Mouse (Mus musculus): ENCODE results near the gene Igf2bp1. TPM values are rescaled to one million over a fixed set of nuclear protein-coding genes. Genes with fewer than 3 reads are reported as not detected.
"Not testable (repeated sequence)": the region's sequence is repeated elsewhere in the genome, so short reads cannot be mapped to it uniquely, and the experiment has no call there.

The Igf2bp1 gene
- polyA plus RNA-seq, 1 experiment from 2014 or later, result 6.2 TPM

- no peak overlapping the region for H3K4me3 ChIP-seq (ENCODE audit: low read depth, low read length)
- no peaks in the 10 kb centered on the region for H3K4me1 ChIP-seq (ENCODE audit: control insufficient read depth, insufficient read depth, low read length)
- H3K27me3 ChIP-seq (ENCODE audit: control insufficient read depth, insufficient read depth, low read depth, low read length), result no peaks in the 10 kb centered on the region
- 57% methylated on average over 9 of the region's 9 CpGs for WGBS
- no peak for ATAC-seq
- no peak overlapping the region for H3K9ac ChIP-seq (ENCODE audit: low read depth, low read length)
- no peaks in the 10 kb centered on the region for H3K36me3 ChIP-seq (ENCODE audit: control insufficient read depth, insufficient read depth, low read length)
- H3K27ac ChIP-seq (ENCODE audit: low read length), result no peak overlapping the region
- no peaks in the 10 kb centered on the region for H3K9me3 ChIP-seq (replicated peaks; ENCODE audit: control insufficient read depth, low read length, poor library complexity, severe bottlenecking)
- no peak overlapping the region for H3K4me2 ChIP-seq (ENCODE audit: low read length)
Measured at GRCm38 (mm10) chr11:95958251-95958650, 47.5 kb downstream of the Igf2bp1 start.

GRCm38 (mm10) chr11:95957407-95957806, 48.3 kb downstream of the Igf2bp1 start:
- H3K9ac ChIP-seq (ENCODE audit: low read depth, low read length), result no peak overlapping the region
- WGBS, result 63% methylated on average over 7 of the region's 7 CpGs

GRCm38 (mm10) chr11:95953313-95953712, 52.4 kb downstream of the Igf2bp1 start:
- no peaks in the 10 kb centered on the region for H3K9me3 ChIP-seq (replicated peaks; ENCODE audit: control insufficient read depth, low read length, poor library complexity, severe bottlenecking)
- H3K4me2 ChIP-seq (ENCODE audit: low read length), result no peak overlapping the region
- no peak overlapping the region for H3K27ac ChIP-seq (ENCODE audit: low read length)
- no peak overlapping the region for H3K4me3 ChIP-seq (ENCODE audit: low read depth, low read length)
- H3K4me1 ChIP-seq (ENCODE audit: control insufficient read depth, insufficient read depth, low read length), result no peaks in the 10 kb centered on the region
- no peak for ATAC-seq
- H3K9ac ChIP-seq (ENCODE audit: low read depth, low read length), result no peak overlapping the region
- no peaks in the 10 kb centered on the region for H3K36me3 ChIP-seq (ENCODE audit: control insufficient read depth, insufficient read depth, low read length)
- 88% methylated on average over 5 of the region's 5 CpGs for WGBS
- H3K27me3 ChIP-seq (ENCODE audit: control insufficient read depth, insufficient read depth, low read depth, low read length), result no peaks in the 10 kb centered on the region

More at GRCm38 (mm10) chr11:95957407-95957806, 48.3 kb downstream of the Igf2bp1 start:
- H3K9me3 ChIP-seq (replicated peaks; ENCODE audit: control insufficient read depth, low read length, poor library complexity, severe bottlenecking), result no peaks in the 10 kb centered on the region
- H3K36me3 ChIP-seq (ENCODE audit: control insufficient read depth, insufficient read depth, low read length), result no peaks in the 10 kb centered on the region
- no peaks in the 10 kb centered on the region for H3K4me1 ChIP-seq (ENCODE audit: control insufficient read depth, insufficient read depth, low read length)
- no peak for ATAC-seq
- peak overlapping the region; percentile 13; the same call in 1 of the 2 replicates for H3K4me2 ChIP-seq (ENCODE audit: low read length)
- H3K4me3 ChIP-seq (ENCODE audit: low read depth, low read length), result no peak overlapping the region; the same call in 1 of the 2 replicates
- H3K27me3 ChIP-seq (ENCODE audit: control insufficient read depth, insufficient read depth, low read depth, low read length), result no peaks in the 10 kb centered on the region
- H3K27ac ChIP-seq (ENCODE audit: low read length), result no peak overlapping the region

- H3K4me1 ChIP-seq (ENCODE audit: control insufficient read depth, insufficient read depth, low read length), result no peaks in the 10 kb centered on the region
- WGBS, result 52% methylated on average over 13 of the region's 13 CpGs
- H3K36me3 ChIP-seq (ENCODE audit: control insufficient read depth, insufficient read depth, low read length), result no peaks in the 10 kb centered on the region
Measured at GRCm38 (mm10) chr11:95945838-95946472, 59.8 kb downstream of the Igf2bp1 start.

GRCm38 (mm10) chr11:95939828-95940507, 65.8 kb downstream of the Igf2bp1 start:
- Histone ChIP-seq H3K9ac (ENCODE audit: low read depth, low read length) (no peak overlapping the region), H3K4me1 (ENCODE audit: control insufficient read depth, insufficient read depth, low read length) (no peaks in the 10 kb centered on the region), H3K36me3 (ENCODE audit: control insufficient read depth, insufficient read depth, low read length) (no peaks in the 10 kb centered on the region), H3K4me2 (ENCODE audit: low read length) (no peak overlapping the region), H3K27ac (ENCODE audit: low read length) (no peak overlapping the region), H3K27me3 (ENCODE audit: control insufficient read depth, insufficient read depth, low read depth, low read length) (no peaks in the 10 kb centered on the region), H3K4me3 (ENCODE audit: low read depth, low read length) (no peak overlapping the region), H3K9me3 (replicated peaks; ENCODE audit: control insufficient read depth, low read length, poor library complexity, severe bottlenecking) (no peaks in the 10 kb centered on the region)
- no peak for ATAC-seq
- WGBS, result 38% methylated on average over 11 of the region's 11 CpGs

More at GRCm38 (mm10) chr11:95945838-95946472, 59.8 kb downstream of the Igf2bp1 start:
- H3K9me3 ChIP-seq (replicated peaks; ENCODE audit: control insufficient read depth, low read length, poor library complexity, severe bottlenecking), result no peaks in the 10 kb centered on the region
- no peak overlapping the region for H3K27ac ChIP-seq (ENCODE audit: low read length)
- no peak overlapping the region for H3K4me3 ChIP-seq (ENCODE audit: low read depth, low read length)
- H3K9ac ChIP-seq (ENCODE audit: low read depth, low read length), result no peak overlapping the region
- H3K4me2 ChIP-seq (ENCODE audit: low read length), result no peak overlapping the region
- no peak for ATAC-seq
- H3K27me3 ChIP-seq (ENCODE audit: control insufficient read depth, insufficient read depth, low read depth, low read length), result no peaks in the 10 kb centered on the region

- Histone ChIP-seq H3K27ac (ENCODE audit: low read length) (no peak overlapping the region), H3K4me2 (ENCODE audit: low read length) (no peak overlapping the region), H3K9me3 (replicated peaks; ENCODE audit: control insufficient read depth, low read length, poor library complexity, severe bottlenecking) (no peaks in the 10 kb centered on the region), H3K4me1 (ENCODE audit: control insufficient read depth, insufficient read depth, low read length) (no peaks in the 10 kb centered on the region), H3K36me3 (ENCODE audit: control insufficient read depth, insufficient read depth, low read length) (no peaks in the 10 kb centered on the region), H3K27me3 (ENCODE audit: control insufficient read depth, insufficient read depth, low read depth, low read length) (no peaks in the 10 kb centered on the region), H3K4me3 (ENCODE audit: low read depth, low read length) (no peak overlapping the region), H3K9ac (ENCODE audit: low read depth, low read length) (no peak overlapping the region)
- WGBS, result 87% methylated on average over 6 of the region's 6 CpGs
- no peak for ATAC-seq
Measured at GRCm38 (mm10) chr11:95936409-95936808, 69.3 kb downstream of the Igf2bp1 start.

- H3K4me2 ChIP-seq (ENCODE audit: low read length); H3K9ac ChIP-seq (ENCODE audit: low read depth, low read length); H3K9me3 ChIP-seq (replicated peaks; ENCODE audit: control insufficient read depth, low read length, poor library complexity, severe bottlenecking); H3K27ac ChIP-seq (ENCODE audit: low read length); H3K4me1 ChIP-seq (ENCODE audit: control insufficient read depth, insufficient read depth, low read length); H3K4me3 ChIP-seq (ENCODE audit: low read depth, low read length); H3K36me3 ChIP-seq (ENCODE audit: control insufficient read depth, insufficient read depth, low read length); ATAC-seq; H3K27me3 ChIP-seq (ENCODE audit: control insufficient read depth, insufficient read depth, low read depth, low read length): not testable (repeated sequence)
- WGBS, result 93% methylated on average over 8 of the region's 10 CpGs
Measured at GRCm38 (mm10) chr11:95932168-95932567, 73.6 kb downstream of the Igf2bp1 start.

- no peak for ATAC-seq
- no peaks in the 10 kb centered on the region for H3K36me3 ChIP-seq (ENCODE audit: control insufficient read depth, insufficient read depth, low read length)
- H3K4me2 ChIP-seq (ENCODE audit: low read length), result no peak overlapping the region
- no peaks in the 10 kb centered on the region; the same call in 1 of the 2 replicates for H3K27me3 ChIP-seq (ENCODE audit: control insufficient read depth, insufficient read depth, low read depth, low read length)
- H3K27ac ChIP-seq (ENCODE audit: low read length), result no peak overlapping the region
- H3K4me3 ChIP-seq (ENCODE audit: low read depth, low read length), result no peak overlapping the region
- H3K4me1 ChIP-seq (ENCODE audit: control insufficient read depth, insufficient read depth, low read length), result no peaks in the 10 kb centered on the region
- H3K9me3 ChIP-seq (replicated peaks; ENCODE audit: control insufficient read depth, low read length, poor library complexity, severe bottlenecking), result no peaks in the 10 kb centered on the region; the same call in 1 of the 2 replicates
- 75% methylated on average over 4 of the region's 4 CpGs for WGBS
- H3K9ac ChIP-seq (ENCODE audit: low read depth, low read length), result no peak overlapping the region
Measured at GRCm38 (mm10) chr11:95926398-95926797, 79.3 kb downstream of the Igf2bp1 start.

- Histone ChIP-seq H3K27me3 (ENCODE audit: control insufficient read depth, insufficient read depth, low read depth, low read length) (no peaks in the 10 kb centered on the region; the same call in 1 of the 2 replicates), H3K9me3 (replicated peaks; ENCODE audit: control insufficient read depth, low read length, poor library complexity, severe bottlenecking) (no peaks in the 10 kb centered on the region; the same call in 1 of the 2 replicates), H3K9ac (ENCODE audit: low read depth, low read length) (no peak overlapping the region), H3K4me1 (ENCODE audit: control insufficient read depth, insufficient read depth, low read length) (no peaks in the 10 kb centered on the region), H3K4me2 (ENCODE audit: low read length) (no peak overlapping the region), H3K36me3 (ENCODE audit: control insufficient read depth, insufficient read depth, low read length) (no peaks in the 10 kb centered on the region), H3K4me3 (ENCODE audit: low read depth, low read length) (no peak overlapping the region), H3K27ac (ENCODE audit: low read length) (no peak overlapping the region)
- 93% methylated on average over 5 of the region's 5 CpGs for WGBS
- no peak for ATAC-seq
Measured at GRCm38 (mm10) chr11:95925976-95926375, 79.8 kb downstream of the Igf2bp1 start.

Measured in midbrain, embryonic 16.5 days (tissue).